Mouse (Mus musculus) CH12.LX (cell line): ENCODE measurements around the gene Mybph. TPM values are rescaled to one million over a fixed set of nuclear protein-coding genes. Genes with fewer than 3 reads are reported as not detected.

Experiments used
- DNase-seq: peaks from one replicate; pipeline ENCODE4 v3.0.0-alpha.2; 2013; ENCODE audit errors: extremely low read depth
- H3K27ac ChIP-seq: 2 replicates; pipeline ENCODE4 v1.5.1; 2012; ENCODE audit warnings: low read depth, mild to moderate bottlenecking, control low read depth, moderate library complexity; ENCODE audit not compliant: insufficient read depth
- H3K27me3 ChIP-seq: replicated peaks from 2 replicates; pipeline ENCODE3; 2012; ENCODE audit warnings: inconsistent platforms
- H3K36me3 ChIP-seq, 2 experiments: replicated peaks in 1 of 2; 2 replicates each; pipeline versions ENCODE3 to v1.6.1; 2012; ENCODE audit warnings: inconsistent platforms in 1 of 2, low read length in 1 of 2, mild to moderate bottlenecking in 1 of 2, mixed read lengths in 1 of 2, moderate library complexity in 1 of 2; ENCODE audit not compliant: control insufficient read depth in 1 of 2, insufficient read depth in 1 of 2
- H3K4me1 ChIP-seq, 2 experiments: 2 replicates each; pipeline ENCODE4 v1.6.1; 2012; ENCODE audit warnings: inconsistent platforms in 1 of 2, moderate library complexity in 1 of 2; ENCODE audit not compliant: insufficient read depth in 2 of 2, control insufficient read depth in 1 of 2
- H3K4me2 ChIP-seq: 2 replicates; pipeline ENCODE4 v1.6.1; 2012; ENCODE audit warnings: low read depth, mild to moderate bottlenecking, control low read depth; ENCODE audit not compliant: poor library complexity, insufficient read depth, severe bottlenecking
- H3K4me3 ChIP-seq, 3 experiments: fragments of 150-350 bp in 1 of 3; sonication (generic) in 1 of 3; replicated peaks in 1 of 3; 2 replicates each; pipeline versions ENCODE3 to v1.5.1; 2011 to 2012; ENCODE audit warnings: low read depth in 2 of 3, low read length in 2 of 3, mild to moderate bottlenecking in 2 of 3, moderate library complexity in 2 of 3, control low read depth in 1 of 3, improper control_type of control experiment in 1 of 3, inconsistent platforms in 1 of 3, mixed read lengths in 1 of 3; ENCODE audit not compliant: poor library complexity in 1 of 3
- H3K79me2 ChIP-seq: replicated peaks from 2 replicates; pipeline ENCODE4 v1.6.1; 2012; ENCODE audit warnings: mild to moderate bottlenecking, moderate library complexity; ENCODE audit not compliant: control insufficient read depth, poor library complexity, insufficient read depth, severe bottlenecking; ENCODE audit errors: extremely low read depth
- H3K9ac ChIP-seq: 2 replicates; pipeline ENCODE4 v1.6.1; 2012; ENCODE audit warnings: low read depth, mild to moderate bottlenecking, control low read depth, moderate library complexity; ENCODE audit not compliant: insufficient read depth
- H3K9me3 ChIP-seq: replicated peaks from 2 replicates; pipeline ENCODE3; 2012; ENCODE audit warnings: low read length, inconsistent platforms, mixed read lengths
- CHD1 ChIP-seq: IDR thresholded peaks from 2 replicates; pipeline ENCODE4 v1.6.1; 2012; ENCODE audit warnings: low read depth, low read length, improper control_type of control experiment, inconsistent platforms
- CHD2 ChIP-seq: IDR thresholded peaks from 2 replicates; pipeline ENCODE4 v1.6.1; 2011; ENCODE audit warnings: low read length, improper control_type of control experiment
- CTCF ChIP-seq, 2 experiments: IDR thresholded peaks in 1 of 2; conservative IDR thresholded peaks in 1 of 2; 2 replicates each; pipeline ENCODE4 v1.5.1; 2011 to 2012; ENCODE audit warnings: low read depth in 2 of 2, low read length in 2 of 2, improper control_type of control experiment in 1 of 2, inconsistent platforms in 1 of 2, mild to moderate bottlenecking in 1 of 2, moderate library complexity in 1 of 2
- E2F4 ChIP-seq: IDR thresholded peaks from 2 replicates; pipeline ENCODE4 v1.6.1; 2011; ENCODE audit warnings: low read depth, low read length, improper control_type of control experiment; ENCODE audit not compliant: insufficient replicate concordance
- ELF1 ChIP-seq: IDR thresholded peaks from 2 replicates; pipeline ENCODE4 v1.6.1; 2014; ENCODE audit warnings: low read depth, mild to moderate bottlenecking, inconsistent platforms, low read length, improper control_type of control experiment
- HCFC1 ChIP-seq: IDR thresholded peaks from 2 replicates; pipeline ENCODE4 v1.6.1; 2012; ENCODE audit warnings: low read depth, mild to moderate bottlenecking, inconsistent platforms, low read length, improper control_type of control experiment
- IRF4 ChIP-seq: IDR thresholded peaks from 2 replicates; pipeline ENCODE4 v1.6.1; 2014; ENCODE audit warnings: low read depth, mild to moderate bottlenecking, inconsistent platforms, low read length, improper control_type of control experiment
- JUN ChIP-seq: IDR thresholded peaks from 2 replicates; pipeline ENCODE4 v1.6.1; 2011; ENCODE audit warnings: low read depth, mild to moderate bottlenecking, low read length, improper control_type of control experiment, moderate library complexity; ENCODE audit not compliant: insufficient read depth
- KAT2A ChIP-seq: IDR thresholded peaks from 2 replicates; pipeline ENCODE4 v1.6.1; 2012; ENCODE audit warnings: low read length, improper control_type of control experiment, inconsistent platforms; ENCODE audit not compliant: insufficient replicate concordance
- MAX ChIP-seq: IDR thresholded peaks from 2 replicates; pipeline ENCODE4 v1.6.1; 2011; ENCODE audit warnings: low read length, improper control_type of control experiment
- MXI1 ChIP-seq: IDR thresholded peaks from 2 replicates; pipeline ENCODE4 v1.6.1; 2011; ENCODE audit warnings: mild to moderate bottlenecking, low read depth, low read length, improper control_type of control experiment
- PAX5 ChIP-seq: IDR thresholded peaks from 2 replicates; pipeline ENCODE4 v1.6.1; 2012; ENCODE audit warnings: low read length, inconsistent platforms, mixed read lengths
- POLR2A ChIP-seq: IDR thresholded peaks from 2 replicates; pipeline ENCODE4 v1.6.1; 2011; ENCODE audit warnings: low read depth, mild to moderate bottlenecking, improper control_type of control experiment, low read length
- POLR2AphosphoS2 ChIP-seq: IDR thresholded peaks from 2 replicates; pipeline ENCODE4 v1.6.1; 2011; ENCODE audit warnings: low read depth, low read length, improper control_type of control experiment
- RCOR1 ChIP-seq: conservative IDR thresholded peaks from 2 replicates; pipeline ENCODE4 v1.6.1; 2012; ENCODE audit warnings: low read depth, mild to moderate bottlenecking, inconsistent platforms, low read length, improper control_type of control experiment
- SMC3 ChIP-seq: IDR thresholded peaks from 2 replicates; pipeline ENCODE4 v1.6.1; 2011; ENCODE audit warnings: low read depth, low read length, improper control_type of control experiment
- TBP ChIP-seq: conservative IDR thresholded peaks from 2 replicates; pipeline ENCODE4 v1.6.1; 2011; ENCODE audit warnings: low read depth, low read length, improper control_type of control experiment
- TCF12 ChIP-seq: IDR thresholded peaks from 2 replicates; pipeline ENCODE4 v1.6.1; 2014; ENCODE audit warnings: low read depth, mild to moderate bottlenecking, inconsistent platforms, low read length, improper control_type of control experiment
- UBTF ChIP-seq: IDR thresholded peaks from 2 replicates; pipeline ENCODE4 v1.6.1; 2012; ENCODE audit warnings: low read depth, mild to moderate bottlenecking, inconsistent platforms, low read length, improper control_type of control experiment, moderate library complexity
- ZMIZ1 ChIP-seq: IDR thresholded peaks from 2 replicates; pipeline ENCODE4 v1.6.1; 2012; ENCODE audit warnings: low read depth, mild to moderate bottlenecking, inconsistent platforms, low read length, improper control_type of control experiment
- ZNF384 ChIP-seq: IDR thresholded peaks from 2 replicates; pipeline ENCODE4 v1.6.1; 2012; ENCODE audit warnings: low read depth, low read length, improper control_type of control experiment, inconsistent platforms
- dilution Hi-C: fragments of 300-500 bp; cut with MboI; formaldehyde crosslinking; loops from 2 replicates; pipeline ENCODE4 v1.14.3; 2020; ENCODE audit warnings: low sequenced_read_pairs; ENCODE audit not compliant: extremely low pct_unique_long_range_greater_than_20kb, extremely low pct_ligation_motif_present
- in situ Hi-C: fragments of 300-500 bp; cut with MboI; formaldehyde crosslinking; loops from 3 replicates; pipeline ENCODE4 v1.14.3; 2019; ENCODE audit warnings: low sequenced_read_pairs, low pct_ligation_motif_present, low pct_unique_long_range_greater_than_20kb, mixed read lengths
- polyA plus RNA-seq: library from polyadenylated mRNA; unstranded; fragments of >175 nt; gene quantifications from 2 replicates; pipeline ENCODE4 v1.2.1, GENCODE M21; 2012; ENCODE audit warnings: low read depth; ENCODE audit not compliant: insufficient read length
- total RNA-seq, 2 experiments: library from RNA; depleted of rRNA; stranded (reverse); fragments of 300-350 nt in 1 of 2; fragments of >200 nt in 1 of 2; gene quantifications; 2 replicates each; pipeline ENCODE4 v1.2.3; 2012 to 2014

Mybph gene
- total and polyA plus RNA-seq, 3 experiments, result 0.25 to 3.0 (median 0.51) TPM

DNA sequence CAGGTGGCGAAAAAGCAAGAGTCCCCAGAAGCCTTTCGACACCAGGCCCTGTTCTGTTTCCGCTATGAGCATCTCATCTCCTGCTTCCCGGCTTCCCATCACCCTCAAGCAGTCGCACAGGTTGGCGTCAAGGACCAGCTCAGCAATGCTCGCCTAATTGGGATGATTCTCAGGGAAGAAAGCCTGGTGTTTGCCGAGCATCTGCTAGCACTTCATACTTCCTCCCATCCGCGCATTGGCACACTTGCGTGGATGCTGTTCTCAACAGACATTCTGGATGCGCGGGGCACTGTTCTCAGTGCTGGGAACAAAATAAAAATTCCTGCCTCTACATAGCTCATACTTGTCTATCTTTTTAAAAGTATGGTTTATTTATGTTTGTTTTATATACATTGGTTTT is 11.0 kb downstream of the Mybph start:
- DNase-seq, result no peak
- Histone ChIP-seq H3K4me3 (no peak overlapping the region), H3K27me3 (no peaks in the 10 kb centered on the region), H3K9ac (no peak overlapping the region), H3K9me3 (peaks cover 9% of the 10 kb centered on the region), H3K4me2 (no peak overlapping the region), H3K79me2 (no peaks in the 10 kb centered on the region), H3K4me1 (peaks cover 4 to 62% of the 10 kb centered on the region in 2 experiments), H3K27ac (no peak overlapping the region), H3K36me3 (no peaks in the 10 kb centered on the region)
- in situ Hi-C loops, result no loop called here
- dilution Hi-C loops, result no loop called here
- TF ChIP-seq SMC3, result no peak
- TF ChIP-seq RCOR1, result no peak
- TF ChIP-seq POLR2AphosphoS2, result no peak
- TF ChIP-seq TBP, result no peak
- TF ChIP-seq ZNF384, result no peak
- TF ChIP-seq TCF12, result no peak
- no peak for TF ChIP-seq E2F4
- TF ChIP-seq PAX5, result no peak
- TF ChIP-seq UBTF, result no peak
- no peak for TF ChIP-seq ZMIZ1
- no peak for TF ChIP-seq ELF1
- TF ChIP-seq IRF4, result no peak
- no peak for TF ChIP-seq KAT2A
- TF ChIP-seq CHD1, result no peak
- no peak for TF ChIP-seq HCFC1
- TF ChIP-seq MAX, result no peak
- TF ChIP-seq JUN, result no peak
- no peak for TF ChIP-seq MXI1

DNA sequence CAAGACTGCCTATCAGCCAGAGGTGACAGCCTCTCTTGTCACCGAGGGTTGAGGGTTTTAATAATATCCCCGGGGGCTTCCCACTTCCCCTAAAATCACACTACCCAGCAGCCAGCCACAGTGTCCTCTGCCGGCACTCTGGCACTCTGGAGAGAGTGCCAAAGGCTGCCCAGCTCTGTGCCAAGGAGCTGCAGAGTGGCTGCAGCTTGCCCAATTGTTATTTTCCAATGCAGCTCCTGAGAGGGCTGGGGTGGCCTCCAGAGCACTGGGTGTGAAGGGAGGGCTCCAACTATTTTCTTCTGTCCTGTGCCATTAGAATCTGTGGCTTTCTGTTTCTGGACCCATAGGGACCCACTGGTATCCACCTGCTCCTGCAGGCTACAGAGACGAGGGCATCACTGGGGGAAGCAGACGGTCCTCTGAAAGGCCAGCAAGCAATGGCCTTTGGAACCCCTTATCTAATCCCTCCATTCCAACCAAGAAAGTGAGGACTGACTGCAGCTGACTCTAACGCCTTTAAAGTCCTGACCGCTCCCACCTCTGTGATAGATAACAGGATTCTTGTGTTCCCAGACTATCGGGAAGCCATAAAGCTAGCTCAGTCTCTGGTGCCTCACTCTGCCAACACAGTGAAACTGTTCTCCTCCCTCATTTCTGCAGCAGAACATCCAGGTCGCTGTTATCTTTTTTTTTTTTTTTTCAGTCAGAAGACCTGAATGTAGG is 12.2 kb downstream of the Mybph start:
- TF ChIP-seq CTCF (conservative IDR thresholded peaks at IDR 0.05 in 1 of 2, IDR thresholded peaks at IDR 0.05 in 1 of 2; ENCODE audit: low read depth in 2 of 2, low read length in 2 of 2), result no peak
- TF ChIP-seq UBTF, result no peak
- no peak for TF ChIP-seq POLR2A
- no peak for TF ChIP-seq MAX
- TF ChIP-seq PAX5, result no peak
- no peak for TF ChIP-seq JUN
- no peak for TF ChIP-seq CHD2
- TF ChIP-seq, all 38 proteins: peak for 0
- peak; percentile 39 for DNase-seq
- Histone ChIP-seq H3K79me2 (no peaks in the 10 kb centered on the region), H3K4me1 (peaks cover 4 to 51% of the 10 kb centered on the region in 2 experiments), H3K27me3 (no peaks in the 10 kb centered on the region), H3K9ac (no peak overlapping the region), H3K27ac (no peak overlapping the region), H3K9me3 (peaks cover 9% of the 10 kb centered on the region), H3K4me3 (no peak overlapping the region), H3K36me3 (no peaks in the 10 kb centered on the region), H3K4me2 (no peak overlapping the region)
- in situ Hi-C loops (no loop called here), dilution Hi-C loops (no loop called here)
